Mouse (Mus musculus) embryonic facial prominence, embryonic 14.5 days (tissue): ENCODE results near the gene Stard10. TPM values are rescaled to one million over a fixed set of nuclear protein-coding genes. Genes with fewer than 3 reads are reported as not detected.
A peak's percentile ranks its signal among the peaks of the same experiment; 100 is the strongest.

ENCODE experiments used
- ATAC-seq: fragments of 200-750 bp; cut with Nextera tagmentation; 2 replicates; pipeline ENCODE4 v1.8.0; 2017; ENCODE audit warnings: low read depth, moderate number of reproducible peaks, moderate TSS enrichment
- DNase-seq: peaks from one replicate; pipeline ENCODE4 v3.0.0-alpha.2; 2015; ENCODE audit warnings: low spot score
- H3K27ac ChIP-seq: fragments of 300-500 bp; sonication (generic); replicated peaks from 2 replicates; pipeline ENCODE4 v1.5.1; 2014; ENCODE audit warnings: low read depth, mild to moderate bottlenecking, low read length, moderate library complexity
- H3K27me3 ChIP-seq: fragments of 300-500 bp; sonication (generic); replicated peaks from 2 replicates; pipeline ENCODE4 v1.6.1; 2014; ENCODE audit warnings: low read length; ENCODE audit not compliant: control insufficient read depth, insufficient read depth
- H3K36me3 ChIP-seq: fragments of 300-500 bp; sonication (generic); 2 replicates; pipeline ENCODE4 v1.6.1; 2014; ENCODE audit warnings: low read length, mixed read lengths; ENCODE audit not compliant: control insufficient read depth, insufficient read depth
- H3K4me1 ChIP-seq: fragments of 300-500 bp; sonication (generic); 2 replicates; pipeline ENCODE4 v1.6.1; 2014; ENCODE audit warnings: antibody characterized with exemption, low read length; ENCODE audit not compliant: control insufficient read depth, insufficient read depth
- H3K4me2 ChIP-seq: fragments of 300-500 bp; sonication (generic); 2 replicates; pipeline ENCODE4 v1.6.1; 2014; ENCODE audit warnings: low read depth, mild to moderate bottlenecking, low read length, moderate library complexity, mixed read lengths
- H3K4me3 ChIP-seq: fragments of 300-500 bp; sonication (generic); 2 replicates; pipeline ENCODE4 v1.5.1; 2014; ENCODE audit warnings: low read depth, mild to moderate bottlenecking, low read length
- H3K9ac ChIP-seq: fragments of 300-500 bp; sonication (generic); 2 replicates; pipeline ENCODE4 v1.6.1; 2014; ENCODE audit warnings: low read depth, mild to moderate bottlenecking, low read length, moderate library complexity, mixed read lengths
- H3K9me3 ChIP-seq: fragments of 300-500 bp; sonication (generic); 2 replicates; pipeline ENCODE4 v1.6.1; 2016; ENCODE audit warnings: low read length; ENCODE audit not compliant: control insufficient read depth
- WGBS: fragments of 180-500 bp; shearing (Covaris S2); extraction: QIAGEN DNeasy Blood & Tissue Kit; methylation state at CpG from one replicate; pipeline ENCODE4 v1.1.7; 2014; 5-methylcytosine and 5-hydroxymethylcytosine counted together
- polyA plus RNA-seq: library from polyadenylated mRNA; unstranded; fragments of >200 nt; fragmentation: Nextera tagmentation; extraction: Ambion mirVana; gene quantifications from 2 replicates; pipeline ENCODE4 v1.2.1, GENCODE M21; 2014

The Stard10 gene
- 21.2 and 21.5 TPM in 2 replicates for polyA plus RNA-seq

- no peak within 1 kb of the TSS for H3K27ac ChIP-seq
- H3K4me2 ChIP-seq: no peak within 1 kb of the TSS
- WGBS: 81% methylated on average over 3 of the region's 3 CpGs
- H3K9ac ChIP-seq: no peak within 1 kb of the TSS
- H3K27me3 ChIP-seq: peaks cover 10% of the 10 kb centered on the region; the same call in 1 of the 2 replicates
- no peak within 1 kb of the TSS for H3K4me3 ChIP-seq
- H3K4me1 ChIP-seq: no peaks in the 10 kb centered on the region
- H3K36me3 ChIP-seq: no peaks in the 10 kb centered on the region
- DNase-seq (no peak), ATAC-seq (no peak)
- no peaks in the 10 kb centered on the region for H3K9me3 ChIP-seq
Observed at GRCm38 (mm10) chr7:101317014-101317413, at the start of gene Stard10. TSS of gene Stard10 (plus strand) at chr7:101317086.

GRCm38 (mm10) chr7:101267457-101268259 lies 49.2 kb upstream of the Stard10 start:
- Histone ChIP-seq H3K27me3 (no peaks in the 10 kb centered on the region), H3K4me1 (0 out of 2 replicates have a peak, but pooled peaks cover 4% of the 10 kb centered on the region), H3K9me3 (no peaks in the 10 kb centered on the region), H3K9ac (no peak overlapping the region), H3K36me3 (0 out of 2 replicates have a peak, but pooled peaks cover 15% of the 10 kb centered on the region), H3K4me2 (no peak overlapping the region), H3K4me3 (no peak overlapping the region), H3K27ac (peak overlapping the region; percentile 53; the same call in 1 of the 2 replicates)
- ATAC-seq: no peak
- whole genome bisulfite sequencing: 47% methylated on average over 3 of the region's 3 CpGs
- DNase-seq: peak; percentile 56

DNA sequence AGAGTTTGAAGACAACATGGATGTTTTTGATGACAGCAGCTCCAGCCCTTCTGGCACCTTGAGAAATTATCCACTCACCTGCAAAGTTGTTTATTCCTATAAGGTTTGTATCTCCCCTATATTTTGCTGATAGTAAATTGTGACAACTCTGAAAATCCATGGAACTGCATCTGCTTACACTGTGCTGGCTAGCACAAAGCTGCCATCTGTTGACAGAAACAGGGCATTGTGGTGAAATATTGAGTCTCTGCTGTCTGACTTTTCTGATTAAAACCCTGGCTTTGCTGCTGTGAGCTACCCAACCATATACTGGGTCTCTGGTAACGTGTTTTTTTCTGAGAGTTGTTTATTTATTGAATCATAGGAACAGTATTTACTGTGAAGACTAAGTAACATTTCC lies 45.3 kb upstream of the Stard10 start:
- Histone ChIP-seq H3K27me3 (no peaks in the 10 kb centered on the region), H3K27ac (no peak overlapping the region), H3K9me3 (no peaks in the 10 kb centered on the region), H3K9ac (no peak overlapping the region), H3K36me3 (peaks cover 36% of the 10 kb centered on the region), H3K4me1 (0 out of 2 replicates have a peak, but pooled peaks cover 4% of the 10 kb centered on the region), H3K4me2 (no peak overlapping the region), H3K4me3 (no peak overlapping the region)
- DNase-seq (no peak), ATAC-seq (no peak)
- 78% methylated on average over 1 of the region's 1 CpGs for WGBS

DNA sequence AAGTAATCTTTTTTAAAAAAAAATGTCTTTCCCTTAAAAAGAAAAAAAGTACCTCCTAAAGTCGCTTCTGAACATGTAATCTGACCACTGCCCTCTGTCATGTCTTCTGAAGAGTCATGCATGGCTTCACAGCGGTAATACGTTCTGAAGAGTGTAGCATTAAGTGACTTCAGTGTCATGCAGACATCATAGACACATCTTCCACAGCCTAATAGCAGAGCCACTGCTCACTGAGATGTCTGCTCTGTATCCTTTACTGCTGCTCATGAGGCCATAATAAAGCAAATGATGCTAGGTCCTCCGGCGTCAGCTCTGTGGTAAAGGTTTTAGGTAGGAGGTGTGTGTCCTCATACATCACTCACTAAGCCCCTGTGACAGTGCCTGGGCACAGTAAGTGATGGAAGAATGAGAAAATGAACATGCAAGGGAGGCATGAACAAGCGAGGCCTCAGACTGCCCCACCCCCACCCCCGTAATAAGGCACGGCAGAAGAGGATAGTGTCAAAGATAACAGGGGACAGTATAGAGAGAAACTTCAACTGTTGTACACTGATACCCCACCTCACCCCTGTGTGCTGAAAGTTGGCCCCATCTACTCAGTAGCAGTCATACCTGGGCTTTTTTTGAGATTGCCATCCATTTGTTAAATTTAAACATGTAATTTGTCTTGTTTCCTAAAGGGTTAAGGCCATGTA lies 44.3 kb upstream of the Stard10 start:
- DNase-seq: no peak
- no peaks in the 10 kb centered on the region for H3K4me1 ChIP-seq
- WGBS: 91% methylated on average over 8 of the region's 8 CpGs
- no peak overlapping the region for H3K4me2 ChIP-seq
- H3K27ac ChIP-seq: no peak overlapping the region
- H3K9me3 ChIP-seq: no peaks in the 10 kb centered on the region
- H3K9ac ChIP-seq: no peak overlapping the region
- H3K36me3 ChIP-seq: peaks cover 46% of the 10 kb centered on the region
- no peak for ATAC-seq
- H3K4me3 ChIP-seq: no peak overlapping the region
- H3K27me3 ChIP-seq: no peaks in the 10 kb centered on the region

DNA sequence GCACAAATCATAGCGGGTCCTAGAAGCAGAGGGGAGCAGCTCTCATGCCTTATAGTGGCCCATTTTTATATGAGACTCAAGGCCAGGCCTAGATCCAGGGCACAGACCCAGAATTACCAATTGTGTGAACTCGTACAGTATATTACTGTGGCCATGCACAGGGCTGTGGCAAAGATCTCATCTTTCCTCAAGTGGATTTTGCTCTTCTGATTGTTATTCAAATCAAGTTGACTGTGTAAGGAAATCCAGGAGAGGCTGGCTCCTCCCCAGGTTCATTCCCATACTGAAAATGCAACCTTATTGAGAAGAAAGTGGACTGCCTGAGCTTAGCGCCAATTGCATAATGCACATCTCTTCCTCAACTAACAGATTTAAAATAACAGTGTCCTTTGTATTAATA lies 34.2 kb upstream of the Stard10 start:
- DNase-seq (no peak), ATAC-seq (no peak)
- Histone ChIP-seq H3K9ac (no peak overlapping the region), H3K27me3 (no peaks in the 10 kb centered on the region), H3K27ac (no peak overlapping the region), H3K4me3 (no peak overlapping the region), H3K9me3 (no peaks in the 10 kb centered on the region), H3K4me2 (no peak overlapping the region), H3K4me1 (no peaks in the 10 kb centered on the region), H3K36me3 (peaks cover 72% of the 10 kb centered on the region)
- WGBS: 92% methylated on average over 3 of the region's 3 CpGs

GRCm38 (mm10) chr7:101284504-101284903 lies 32.4 kb upstream of the Stard10 start:
- Histone ChIP-seq H3K27me3 (no peaks in the 10 kb centered on the region), H3K36me3 (peaks cover 58% of the 10 kb centered on the region), H3K9ac (no peak overlapping the region), H3K4me2 (no peak overlapping the region), H3K4me1 (no peaks in the 10 kb centered on the region), H3K4me3 (no peak overlapping the region), H3K27ac (no peak overlapping the region), H3K9me3 (no peaks in the 10 kb centered on the region)
- no peak for DNase-seq
- ATAC-seq: no peak
- 96% methylated on average over 1 of the region's 1 CpGs for WGBS

DNA sequence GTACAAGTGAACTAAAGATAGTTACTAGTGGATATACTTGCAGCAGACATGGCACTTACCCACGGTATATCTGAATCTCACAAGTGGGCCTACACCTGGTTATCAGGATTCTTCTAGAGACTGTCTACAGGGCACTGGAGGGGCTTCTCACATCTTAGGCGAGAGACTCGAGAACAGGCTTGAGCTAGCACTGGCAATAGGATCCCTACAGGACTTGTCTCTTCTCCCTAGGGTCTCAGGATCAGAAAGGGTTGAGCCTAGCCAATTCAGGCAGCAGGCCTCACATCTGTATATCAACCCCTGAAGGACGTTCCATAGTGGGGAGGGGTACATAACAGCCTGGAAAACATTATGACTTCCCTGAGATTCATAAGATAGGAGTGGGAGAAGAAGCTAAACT lies 30.0 kb upstream of the Stard10 start:
- no peak for ATAC-seq
- H3K27ac ChIP-seq: 0 out of 2 replicates have a peak overlapping the region, but pooled peaks have one; percentile 1
- WGBS: 79% methylated on average over 4 of the region's 4 CpGs

DNA sequence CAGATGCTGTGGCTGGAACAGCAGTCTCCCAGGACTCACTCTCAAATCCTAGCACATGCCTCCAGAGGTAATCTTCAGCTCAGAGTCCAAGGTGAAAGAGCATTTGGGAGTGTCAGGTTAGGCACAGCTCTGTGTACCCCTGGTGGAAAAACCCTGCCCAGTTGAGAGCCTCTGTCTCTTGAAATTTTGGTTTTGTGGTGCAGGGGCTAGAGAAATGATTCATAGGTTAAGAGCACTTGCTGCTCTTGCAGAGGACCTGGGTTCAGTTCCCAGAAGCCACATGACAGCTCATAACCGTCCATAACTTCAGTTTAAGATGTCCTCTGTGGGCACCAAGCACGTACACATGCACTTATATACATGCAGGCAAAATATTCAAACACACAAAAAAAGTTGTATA lies 29.1 kb upstream of the Stard10 start:
- ATAC-seq (no peak), DNase-seq (no peak)
- 85% methylated on average over 2 of the region's 2 CpGs for WGBS
- H3K9me3 ChIP-seq: no peaks in the 10 kb centered on the region
- H3K9ac ChIP-seq: no peak overlapping the region
- H3K27me3 ChIP-seq: no peaks in the 10 kb centered on the region
- no peak overlapping the region for H3K4me3 ChIP-seq
- 0 out of 2 replicates have a peak overlapping the region, but pooled peaks have one; percentile 33 for H3K27ac ChIP-seq
- H3K4me1 ChIP-seq: no peaks in the 10 kb centered on the region
- H3K36me3 ChIP-seq: peaks cover 52% of the 10 kb centered on the region
- no peak overlapping the region for H3K4me2 ChIP-seq

More for the DNA sequence above, 30.0 kb upstream of the Stard10 start:
- no peak overlapping the region for H3K4me2 ChIP-seq
- no peak overlapping the region for H3K9ac ChIP-seq
- H3K9me3 ChIP-seq: no peaks in the 10 kb centered on the region
- no peaks in the 10 kb centered on the region for H3K4me1 ChIP-seq
- H3K36me3 ChIP-seq: peaks cover 60% of the 10 kb centered on the region
- DNase-seq: no peak
- no peaks in the 10 kb centered on the region for H3K27me3 ChIP-seq
- no peak overlapping the region for H3K4me3 ChIP-seq
